Mouse (Mus musculus) urinary bladder, postnatal 14 days (tissue): ENCODE measurements around the gene Tmem74b.

Source experiments
- DNase-seq: peaks from one replicate; pipeline ENCODE4 v3.0.0; 2021; ENCODE audit warnings: low spot score

The Tmem74b gene

DNA sequence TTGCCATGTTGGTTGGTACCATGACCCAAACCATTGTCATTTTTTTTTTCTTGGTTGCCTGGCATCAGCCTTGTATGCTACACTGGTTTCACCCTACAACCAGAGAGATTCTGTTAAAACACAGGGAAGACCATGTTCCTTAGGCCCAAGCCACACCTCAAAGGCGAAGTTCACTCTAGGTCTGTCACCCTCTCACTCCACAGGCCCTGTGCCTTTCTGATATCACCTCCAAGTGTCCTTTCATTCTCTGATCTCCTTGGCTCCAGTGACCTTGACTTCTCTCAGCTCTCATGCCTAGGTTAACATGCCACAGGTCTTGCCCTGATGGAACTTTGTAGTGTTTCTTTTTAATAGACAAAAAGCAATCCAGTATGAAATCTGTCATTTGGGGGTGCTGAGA, 40.3 kb downstream of the Tmem74b start:
- no peak for DNase-seq

DNA sequence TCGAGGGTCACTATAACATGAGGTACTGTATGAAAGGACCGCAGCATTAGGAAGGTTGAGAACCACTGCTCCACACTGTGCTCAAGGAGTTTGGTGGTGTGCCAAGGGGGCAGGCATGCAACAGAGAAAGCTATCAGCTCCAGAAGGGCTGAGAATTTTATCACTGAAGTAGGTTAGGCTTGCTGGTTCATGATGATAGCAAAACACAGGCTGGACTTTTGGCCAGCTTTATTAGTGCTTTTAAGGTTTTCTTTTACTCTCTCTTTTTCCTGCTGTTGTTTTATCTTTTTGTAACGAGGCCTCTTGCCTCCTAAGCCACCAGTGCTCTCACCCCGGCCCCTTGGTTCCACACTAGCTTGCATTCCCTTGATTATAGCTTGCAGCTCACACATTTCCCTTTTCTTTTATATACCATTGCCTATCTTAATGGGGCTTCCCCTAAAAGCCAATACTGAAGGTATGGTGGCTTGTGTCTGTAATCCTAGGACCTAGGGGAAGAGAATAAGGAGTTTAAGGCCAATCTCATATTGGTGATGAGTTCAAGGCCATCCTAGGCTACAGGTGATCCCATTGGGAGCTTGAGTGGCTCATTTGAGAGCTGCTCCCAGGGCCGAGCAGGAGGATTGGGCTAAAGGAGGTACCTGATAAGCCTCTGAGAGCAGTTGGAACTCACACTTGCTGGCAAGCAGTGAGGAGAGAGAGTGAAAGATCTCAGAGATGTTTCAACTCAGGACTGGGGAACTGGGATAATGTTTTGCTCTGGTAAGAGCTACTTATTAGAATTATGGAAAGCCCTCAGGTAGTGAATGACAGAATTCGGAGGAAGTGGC, 41.3 kb downstream of the Tmem74b start:
- DNase-seq, result no peak

DNA sequence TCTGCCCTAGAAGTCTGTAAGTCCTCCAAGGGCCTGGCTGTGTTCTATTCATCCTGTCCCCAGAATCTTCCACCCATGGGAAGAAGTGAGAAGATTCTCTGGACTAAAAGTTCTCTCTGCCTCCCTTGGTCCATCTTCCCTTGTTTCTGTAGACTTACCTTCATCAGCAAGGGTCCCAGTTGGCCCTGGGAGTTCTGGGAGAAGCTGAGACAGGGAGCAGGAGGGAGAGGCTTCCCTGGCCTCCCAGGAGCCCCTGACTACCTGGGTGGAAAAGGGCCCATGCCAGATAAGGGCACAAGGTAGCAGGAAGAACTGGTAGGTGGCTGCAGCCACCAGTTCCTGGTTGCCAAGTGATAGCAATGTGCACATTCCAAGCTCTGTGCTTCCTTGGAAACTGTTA, 42.0 kb downstream of the Tmem74b start, which contains the start of gene Psmf1:
Gene Psmf1 (minus strand): TSS at position 342 of the 400 bp plus-strand sequence.
- no peak for DNase-seq

DNA sequence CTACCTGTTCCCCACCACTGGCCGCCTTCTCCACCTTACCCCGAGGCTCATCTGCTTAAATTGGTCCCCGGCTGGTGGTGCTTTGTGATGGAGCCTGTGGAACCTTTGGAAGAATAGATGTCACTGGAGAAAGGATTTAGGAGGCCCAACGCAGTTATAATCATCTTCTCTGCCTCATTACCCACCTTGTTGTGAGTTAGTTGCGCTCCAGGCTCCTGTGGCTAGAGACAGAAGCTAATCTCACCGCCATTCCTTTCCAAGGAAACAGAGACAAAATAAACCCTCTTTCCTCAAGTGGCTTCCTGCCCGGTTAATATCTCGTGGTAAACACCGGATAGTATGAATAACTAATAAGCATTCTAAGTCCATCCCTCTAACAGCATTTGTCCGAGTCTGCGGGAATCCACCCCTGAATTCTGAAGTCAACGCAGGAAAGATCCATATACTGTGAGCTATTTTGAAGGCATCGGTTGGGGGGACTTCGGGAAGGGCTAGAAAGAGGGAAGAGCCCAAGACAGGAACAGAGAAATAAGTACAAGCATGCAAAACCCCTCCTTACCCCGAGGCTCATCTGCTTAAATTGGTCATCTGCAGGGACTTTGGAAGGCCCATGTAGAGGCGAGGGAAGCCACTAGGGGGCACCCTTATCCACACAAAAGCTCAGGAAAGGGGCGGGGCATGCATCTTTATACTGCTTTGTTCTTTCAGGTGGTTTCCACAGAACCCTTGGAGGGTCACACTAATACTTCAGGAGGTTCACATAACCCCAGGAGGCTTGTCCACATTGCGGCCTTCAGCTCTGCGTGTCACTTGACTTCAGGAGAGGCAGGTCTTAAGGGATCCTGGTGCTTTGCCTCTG, 46.3 kb downstream of the Tmem74b start:
- DNase-seq, result peak; percentile 50

DNA sequence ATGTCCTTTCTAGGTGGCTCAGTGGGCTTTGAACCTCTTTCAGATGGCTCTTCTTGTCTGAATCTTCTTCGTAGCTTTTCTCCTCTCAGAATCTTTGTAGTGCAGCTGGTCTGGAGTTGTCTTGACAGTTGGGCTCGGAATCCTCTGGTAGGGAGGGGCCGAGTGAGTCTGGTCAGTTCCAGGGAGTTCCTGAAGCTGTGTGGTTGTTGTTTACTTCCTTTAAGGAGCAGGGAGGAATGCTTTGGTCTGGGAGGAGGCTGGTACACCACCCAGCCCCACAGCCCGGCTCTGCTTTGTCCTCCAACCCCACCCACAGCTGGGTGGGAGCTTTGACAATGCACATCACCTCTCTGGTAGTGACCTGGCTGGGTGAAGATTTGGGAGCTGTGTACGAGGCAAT, 49.5 kb downstream of the Tmem74b start:
- DNase-seq, result no peak

DNA sequence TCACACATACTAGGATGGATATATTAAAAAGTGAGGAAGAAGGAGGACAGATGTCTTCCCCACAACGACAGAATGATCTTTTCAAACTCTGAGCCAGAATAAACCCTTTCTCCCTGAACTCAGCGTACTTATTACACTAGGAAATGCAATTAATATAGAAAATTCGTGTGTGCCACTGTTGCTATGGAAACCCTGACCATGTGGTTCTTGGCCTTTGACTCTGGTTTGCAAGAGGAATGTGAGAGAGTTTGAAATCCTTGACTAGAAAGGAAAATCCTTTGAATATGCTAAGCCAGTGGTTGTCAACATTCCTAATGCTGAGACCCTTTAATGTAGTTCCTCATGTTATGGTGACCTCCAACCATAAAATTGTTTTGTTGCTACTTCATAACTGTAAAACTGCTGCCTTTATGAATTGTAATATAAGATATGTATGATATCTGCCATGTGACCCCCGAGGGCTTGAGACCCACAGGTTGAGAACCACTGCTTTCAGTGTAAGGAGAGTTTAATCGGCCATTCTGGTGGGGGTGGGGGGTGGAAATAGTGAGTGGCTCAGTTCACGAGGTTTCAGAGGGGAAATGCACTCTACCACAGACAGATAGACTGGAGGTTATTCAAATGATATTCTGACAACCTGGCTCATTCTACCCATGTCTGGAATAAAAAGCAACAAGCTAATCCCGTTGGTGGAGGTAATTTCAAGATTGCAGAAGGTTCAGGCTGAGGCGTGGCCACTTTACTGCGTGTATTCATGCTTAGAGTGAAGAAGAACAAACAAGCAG, 54.7 kb downstream of the Tmem74b start:
- DNase-seq, result no peak

DNA sequence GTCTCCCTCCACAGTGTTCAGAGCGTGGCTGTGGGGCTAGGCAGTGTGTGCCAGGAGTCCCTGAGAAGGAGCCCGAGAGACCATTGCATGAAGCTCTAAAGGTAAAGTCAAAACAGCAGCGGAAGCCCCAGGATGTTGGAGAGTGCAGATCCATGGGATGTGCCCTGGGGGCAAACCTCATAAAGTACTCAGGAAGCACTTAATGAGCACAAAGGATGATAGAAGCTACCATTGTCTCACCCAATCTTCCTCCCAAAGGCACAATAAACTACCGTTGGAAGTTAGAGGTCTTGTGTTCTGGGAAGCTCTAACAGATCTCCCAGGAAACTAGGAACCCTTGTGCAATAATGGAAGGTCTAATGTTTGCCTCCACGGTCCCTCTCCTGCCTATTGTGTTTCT, 55.6 kb downstream of the Tmem74b start:
- DNase-seq, result no peak

DNA sequence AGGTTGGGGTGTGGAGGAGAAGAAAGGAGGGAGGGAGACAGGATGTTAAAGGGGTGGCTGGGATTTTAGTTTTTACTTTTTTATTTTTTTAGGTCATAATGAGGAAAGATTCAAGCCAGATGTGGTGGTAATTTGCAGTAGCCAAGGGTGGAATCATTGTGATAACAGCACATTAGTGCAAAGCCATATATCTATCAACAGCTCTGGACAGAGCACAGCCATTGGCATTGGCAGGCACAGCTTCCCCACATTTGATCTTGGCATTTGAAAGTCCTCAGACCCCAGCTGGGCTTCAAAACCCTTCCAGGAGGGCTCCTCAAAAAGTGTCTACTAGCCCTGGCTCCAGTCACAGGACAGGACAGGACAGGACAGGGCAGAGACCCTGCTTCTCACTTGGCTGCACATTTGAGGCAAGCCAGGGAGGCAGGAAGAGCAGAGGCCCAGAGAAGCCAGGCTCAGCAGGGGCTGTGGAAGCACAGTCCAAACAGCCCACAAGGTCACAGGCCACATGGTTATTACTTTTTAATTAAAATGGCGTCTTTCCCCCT, 57.1 kb downstream of the Tmem74b start:
- no peak for DNase-seq
